Mouse (Mus musculus): ENCODE data around the gene Camk1d.
"Not testable (repeated sequence)": the region's sequence is repeated elsewhere in the genome, so short reads cannot be mapped to it uniquely, and the experiment has no call there.

Camk1d gene

GRCm38 (mm10) chr2:5403850-5404249, 310.5 kb downstream of the Camk1d start:
- in situ Hi-C loops (cut with MboI, MseI), result no loop called here

- in situ Hi-C loops (cut with MboI, MseI), result no loop called here
Observed at GRCm38 (mm10) chr2:5402036-5402435, 312.3 kb downstream of the Camk1d start.

DNA sequence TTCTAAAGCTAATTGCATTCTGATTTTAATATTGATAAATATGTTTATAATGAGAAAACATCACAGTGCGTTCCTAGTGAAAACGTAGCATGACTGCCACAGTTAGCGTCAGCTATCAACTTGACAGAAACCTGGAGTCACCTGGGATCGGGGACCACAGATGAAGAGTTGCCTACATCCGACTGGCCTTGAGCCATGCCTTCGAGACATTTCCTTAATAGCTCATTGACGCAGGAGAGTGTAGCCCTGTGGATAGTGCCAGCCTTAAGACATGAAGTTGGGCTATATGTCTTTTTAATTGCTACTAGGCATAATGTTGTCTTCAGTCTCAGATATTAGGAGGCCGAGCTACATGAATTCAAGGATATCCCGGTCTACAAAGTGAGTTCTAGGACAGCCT, 315.8 kb downstream of the Camk1d start:
- in situ Hi-C loops (cut with MboI, MseI), result no loop called here

GRCm38 (mm10) chr2:5398043-5398442, 316.3 kb downstream of the Camk1d start:
- in situ Hi-C loops (cut with MboI, MseI), result no loop called here

DNA sequence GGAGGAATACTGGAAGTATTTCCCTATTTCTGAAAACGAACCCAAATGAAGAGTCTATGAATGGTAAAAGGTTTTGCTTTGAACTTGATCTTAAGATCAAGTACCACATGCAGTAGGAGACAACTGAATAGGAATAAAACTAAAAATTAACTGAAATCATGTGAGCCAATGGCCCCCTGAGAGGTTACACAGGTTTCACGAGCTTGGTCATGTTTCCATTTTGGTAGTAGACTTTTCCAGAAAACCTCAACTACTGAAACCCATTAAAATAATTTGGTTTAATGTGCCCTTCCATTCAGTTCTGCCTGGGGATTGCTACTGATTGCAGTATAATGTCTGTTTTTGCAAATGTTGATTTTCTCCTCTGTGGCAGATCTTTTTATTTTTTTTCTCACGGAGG, 316.8 kb downstream of the Camk1d start:
- in situ Hi-C loops (cut with MboI, MseI), result no loop called here

DNA sequence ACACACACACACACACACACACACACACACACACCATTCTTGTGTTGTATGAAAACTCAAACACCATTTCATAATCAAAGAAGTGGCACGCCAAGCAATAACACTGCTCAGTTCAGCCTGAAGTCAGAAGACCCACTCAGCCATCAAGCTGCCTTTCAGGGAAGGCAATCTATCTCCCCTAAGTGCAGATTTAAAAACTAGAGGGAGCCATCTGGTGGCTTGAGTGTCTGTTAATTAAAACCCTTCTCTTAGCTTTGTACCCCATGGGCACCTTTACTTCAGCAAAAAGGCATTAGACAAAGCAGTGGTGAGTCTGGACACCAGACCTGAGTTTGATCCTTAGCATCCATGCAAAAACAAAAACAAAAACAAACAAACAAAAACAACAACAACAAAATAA, 317.9 kb downstream of the Camk1d start:
- in situ Hi-C loops (cut with MboI, MseI), result no loop called here

GRCm38 (mm10) chr2:5395873-5396272, 318.4 kb downstream of the Camk1d start:
- in situ Hi-C loops (cut with MboI, MseI), result no loop called here

DNA sequence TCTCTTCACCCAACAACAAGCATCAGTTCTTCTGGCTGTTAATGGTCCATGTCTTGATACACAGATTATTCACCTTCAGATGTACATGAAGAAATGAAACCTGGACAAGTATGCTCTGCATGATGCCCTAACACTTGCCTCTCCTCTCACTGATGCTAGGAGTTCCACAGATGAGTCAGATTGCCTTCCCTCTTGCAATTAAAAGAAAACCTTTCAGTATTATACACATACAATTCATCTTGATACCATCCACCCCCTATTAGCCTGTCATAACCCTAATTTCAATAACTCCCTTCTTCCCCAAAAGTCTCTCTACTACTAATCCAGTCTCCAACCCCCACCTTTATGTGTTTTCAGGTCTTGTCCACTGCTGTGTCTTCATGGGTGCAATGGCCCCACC, 321.4 kb downstream of the Camk1d start:
- in situ Hi-C loops (cut with MboI, MseI), result no loop called here

DNA sequence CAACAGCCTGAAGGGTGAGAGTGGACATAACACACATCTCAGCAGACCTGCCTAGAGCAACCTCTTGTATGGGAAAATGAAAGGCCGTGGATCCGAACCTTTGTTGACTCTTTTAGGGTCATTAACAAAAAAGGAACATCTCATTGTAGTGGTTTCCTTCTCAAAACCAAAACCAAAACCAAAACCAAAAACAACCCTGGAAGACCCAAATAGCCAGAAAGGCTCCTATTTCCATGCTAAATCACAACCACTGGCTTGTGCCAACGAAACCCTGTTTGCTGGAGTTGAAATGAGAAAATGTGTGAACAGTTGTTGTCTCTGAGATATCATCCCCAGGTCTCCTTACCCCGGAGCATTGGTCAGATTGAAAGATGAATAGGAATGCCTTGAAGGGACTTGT, 321.8 kb downstream of the Camk1d start:
- in situ Hi-C loops (cut with MboI, MseI), result no loop called here

- in situ Hi-C loops (cut with MboI, MseI), result no loop called here
Observed at GRCm38 (mm10) chr2:5388381-5388780, 325.9 kb downstream of the Camk1d start.

- in situ Hi-C loops (cut with MboI, MseI), result no loop called here
Observed at GRCm38 (mm10) chr2:5381712-5382710, 332.3 kb downstream of the Camk1d start.

DNA sequence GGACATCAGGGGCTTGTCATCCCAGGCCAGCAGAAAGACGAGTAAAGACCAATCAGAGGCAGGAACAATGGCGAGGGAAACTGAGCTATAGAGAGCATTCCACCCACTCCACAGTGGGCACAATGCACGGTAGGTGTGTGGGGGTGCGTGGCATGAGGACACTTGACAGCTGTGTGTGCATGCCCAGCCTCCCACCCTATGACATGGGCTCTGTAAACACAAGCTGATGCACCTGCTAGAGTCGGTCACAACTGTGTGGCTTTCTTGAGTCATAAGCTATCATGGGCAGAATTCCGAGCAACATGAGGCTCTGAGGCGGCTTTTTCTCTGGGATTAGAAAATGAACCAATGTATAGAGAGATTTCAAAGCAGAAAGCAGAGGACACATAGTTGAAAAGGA, 333.3 kb downstream of the Camk1d start:
- in situ Hi-C loops (cut with MboI, MseI), result no loop called here

GRCm38 (mm10) chr2:5378922-5379321, 335.4 kb downstream of the Camk1d start:
- in situ Hi-C loops (cut with MboI, MseI), result not testable (repeated sequence)

DNA sequence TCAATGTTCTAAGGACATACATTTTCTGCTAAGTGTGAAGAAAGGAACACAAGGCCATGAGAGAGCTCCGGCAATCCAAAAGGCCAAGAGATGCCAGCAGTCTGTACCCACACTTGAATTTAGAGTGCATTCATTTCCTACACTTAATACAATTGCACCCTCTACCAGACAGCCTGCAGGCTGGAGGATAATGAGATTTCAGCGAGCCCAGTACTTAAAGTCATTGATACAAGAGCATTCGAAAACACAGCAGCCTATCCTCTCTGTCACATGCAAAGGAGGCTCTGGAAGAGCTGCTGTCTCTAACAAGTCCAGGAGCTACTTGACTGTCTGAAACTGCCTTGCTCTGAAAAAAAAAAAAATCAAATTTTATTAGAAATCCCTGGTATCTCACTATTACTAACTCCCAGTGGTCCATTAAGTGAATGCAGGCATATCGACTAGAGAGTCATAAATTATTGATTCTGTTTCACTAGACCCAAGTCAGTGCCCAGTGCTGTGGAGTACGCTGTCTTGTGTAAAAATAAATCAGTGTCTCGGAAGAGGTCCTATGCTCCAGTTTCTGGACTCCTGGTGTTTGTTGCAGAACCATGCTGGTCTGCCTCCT, 336.1 kb downstream of the Camk1d start:
- in situ Hi-C loops (cut with MboI, MseI), result no loop called here

GRCm38 (mm10) chr2:5372886-5373429, 341.4 kb downstream of the Camk1d start:
- in situ Hi-C loops (cut with MboI, MseI), result no loop called here

DNA sequence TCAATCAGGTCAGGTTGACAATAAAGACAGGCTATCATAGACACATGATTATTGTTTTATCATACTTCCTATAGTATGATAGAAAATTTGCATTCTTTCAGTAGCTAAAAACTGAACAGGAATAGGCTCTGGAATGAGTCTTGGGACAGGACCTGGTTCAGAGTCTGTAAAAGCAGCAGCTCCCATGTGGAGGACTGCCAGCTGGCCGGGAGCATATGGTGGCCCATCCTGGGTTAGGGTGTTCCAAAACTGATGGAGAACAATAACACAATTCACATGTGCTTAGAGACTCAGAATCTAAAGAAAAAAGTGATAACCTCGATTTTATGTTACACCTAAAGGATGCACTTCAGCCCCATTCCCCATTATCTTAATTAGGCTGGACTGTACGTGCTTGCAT, 343.0 kb downstream of the Camk1d start:
- in situ Hi-C loops (cut with MboI, MseI), result no loop called here

DNA sequence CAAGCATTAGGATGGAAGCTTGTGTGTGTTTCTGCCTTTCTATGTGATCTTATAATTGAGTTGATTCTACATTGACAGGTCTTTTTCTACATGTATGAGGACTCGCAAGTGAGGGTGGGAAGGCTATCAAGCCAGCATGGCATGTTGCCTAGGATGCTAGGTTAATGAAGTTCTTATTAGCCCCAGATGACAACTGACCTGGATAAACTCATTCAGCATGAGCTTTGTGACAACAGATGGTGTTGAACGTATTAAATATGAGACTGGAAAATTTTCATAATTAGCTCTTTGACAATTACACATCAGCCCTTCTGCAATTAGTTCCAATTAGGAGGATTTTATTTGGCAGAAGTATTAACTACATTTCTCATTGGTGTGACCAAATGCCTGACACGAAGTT, 343.7 kb downstream of the Camk1d start:
- in situ Hi-C loops (cut with MboI, MseI), result no loop called here

DNA sequence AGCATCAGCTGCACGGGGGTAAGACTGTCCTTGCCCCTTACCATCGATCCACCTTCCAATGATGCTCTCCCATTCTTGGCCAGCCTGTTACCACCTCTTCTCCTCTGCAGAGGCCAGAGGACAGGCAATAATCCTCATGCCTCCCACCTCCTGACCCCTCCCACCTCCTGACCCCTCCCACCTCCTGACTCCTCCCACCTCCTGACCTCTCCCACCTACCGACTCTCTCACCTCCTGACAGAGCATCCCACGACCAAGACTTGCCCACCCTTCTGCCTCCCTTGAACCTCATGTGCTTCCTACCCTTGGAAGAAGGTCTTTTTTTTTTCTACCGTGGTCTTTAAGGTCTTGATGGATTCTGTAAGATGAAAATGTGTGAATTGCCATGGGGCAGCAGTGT, 350.5 kb downstream of the Camk1d start:
- in situ Hi-C loops (cut with MboI, MseI), result no loop called here

GRCm38 (mm10) chr2:5358049-5358448, 356.3 kb downstream of the Camk1d start:
- in situ Hi-C loops (cut with MboI, MseI), result no loop called here

DNA sequence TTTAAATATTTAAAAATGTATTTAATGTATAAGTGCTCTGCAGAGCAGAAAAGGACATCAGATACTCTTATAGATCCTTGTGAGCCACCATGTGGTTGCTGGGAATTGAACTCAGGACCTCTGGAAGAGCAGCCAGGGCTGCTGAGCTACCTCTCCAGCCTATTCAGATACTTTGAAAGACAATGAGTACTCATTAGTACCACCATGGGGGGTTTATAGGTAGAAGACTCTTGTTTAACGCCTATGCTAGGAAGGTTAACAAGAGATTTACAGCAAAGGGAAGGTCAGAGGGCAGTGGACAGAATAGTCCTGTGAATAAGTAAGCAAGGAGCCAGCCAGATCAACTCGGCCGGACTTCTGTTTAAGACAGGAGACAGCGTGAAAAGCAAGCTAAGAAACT, 357.3 kb downstream of the Camk1d start:
- in situ Hi-C loops (cut with MboI, MseI), result no loop called here

GRCm38 (mm10) chr2:5352821-5353522, 361.3 kb downstream of the Camk1d start:
- in situ Hi-C loops (cut with MboI, MseI), result no loop called here

GRCm38 (mm10) chr2:5345344-5345743, 369.0 kb downstream of the Camk1d start:
- in situ Hi-C loops (cut with MboI, MseI), result no loop called here
